Mouse (Mus musculus): ENCODE data around the gene Isg20. TPM values are rescaled to one million over a fixed set of nuclear protein-coding genes. Genes with fewer than 3 reads are reported as not detected.

The Isg20 gene
- polyA plus RNA-seq, 1 experiment from 2014 or later, result 2.3 TPM

DNA sequence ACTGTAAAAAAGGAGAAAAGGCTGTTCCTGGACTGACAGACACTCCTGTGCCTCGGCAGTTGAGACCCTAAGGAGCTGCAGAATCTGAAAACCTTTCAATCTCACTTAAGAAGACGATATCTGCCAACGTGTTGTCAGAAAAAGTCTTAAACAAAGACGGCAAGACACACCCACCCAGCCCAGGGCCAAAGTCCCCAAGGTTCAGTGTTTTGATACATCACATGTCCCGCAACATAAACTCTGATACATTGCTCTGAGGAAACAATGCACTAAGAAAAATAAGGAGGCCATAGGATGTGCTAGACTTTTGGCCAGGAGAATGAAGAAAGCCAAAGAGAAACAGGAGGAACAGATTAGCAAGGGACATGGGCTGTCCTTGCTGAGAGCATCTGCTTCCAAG is 40.4 kb upstream of the Isg20 start:
- TF ChIP-seq CTCF (IDR thresholded peaks at IDR 0.05; ENCODE audit: low read depth), result no peak

DNA sequence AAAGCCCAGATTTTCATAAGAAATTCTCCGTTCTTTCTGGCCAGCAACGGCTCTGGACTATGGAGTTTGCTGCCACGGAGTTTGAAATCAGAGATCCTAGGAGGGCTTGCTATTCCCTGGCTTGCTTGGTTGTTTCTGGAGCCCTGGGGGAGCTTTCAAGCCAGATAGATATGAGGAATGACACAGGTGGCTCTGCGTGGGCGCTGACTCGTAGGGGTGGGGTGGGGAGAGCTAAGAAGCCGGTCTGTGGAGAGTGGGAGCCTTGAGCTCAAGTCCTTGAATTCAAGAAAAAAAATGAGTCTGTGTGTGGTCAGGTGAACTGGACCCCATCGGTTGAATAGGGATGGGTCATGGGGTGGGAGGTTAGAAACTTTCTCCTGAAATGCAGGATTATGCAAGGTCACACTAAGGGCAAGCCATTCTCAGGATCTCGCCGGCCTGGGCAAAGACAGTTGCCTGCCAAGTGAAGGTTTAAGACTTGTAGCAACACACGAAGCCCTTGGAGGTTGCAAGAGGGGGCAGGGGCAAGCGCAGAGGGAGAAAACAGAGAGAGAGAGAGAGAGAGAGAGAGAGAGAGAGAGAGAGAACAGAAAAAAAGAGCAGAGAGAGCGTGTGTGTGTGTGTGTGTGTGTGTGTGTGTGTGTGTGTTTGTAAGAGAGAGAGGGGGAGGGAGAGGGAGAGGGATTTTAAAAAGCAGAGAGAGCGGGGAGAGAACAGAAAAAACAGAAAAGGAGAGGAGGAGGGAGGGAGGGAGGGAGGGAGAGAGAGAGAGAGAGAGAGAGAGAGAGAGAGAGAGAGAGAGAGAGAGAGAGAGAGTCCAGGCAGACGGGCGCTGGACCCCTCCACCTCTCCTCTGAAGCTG is 31.4 kb upstream of the Isg20 start:
- WGBS, result 14% methylated on average over 14 of the region's 16 CpGs
- H3K4me2 ChIP-seq (ENCODE audit: low read length), result peak overlapping the region; percentile 43
- peaks cover 26% of the 10 kb centered on the region for H3K27me3 ChIP-seq (ENCODE audit: insufficient read depth, low read length)
- no peak overlapping the region for H3K27ac ChIP-seq
- ATAC-seq (replicated peaks; ENCODE audit: low FRiP score, low read depth), result no peak
- 0 out of 2 replicates have a peak overlapping the region, but pooled peaks have one; percentile 1 for H3K4me3 ChIP-seq (replicated peaks; ENCODE audit: low read depth, low read length)
- no peak for DNase-seq (ENCODE audit: low spot score)
- no peak overlapping the region for H3K9ac ChIP-seq (ENCODE audit: low read depth, low read length)
- no peaks in the 10 kb centered on the region for H3K36me3 ChIP-seq (ENCODE audit: insufficient read depth, low read length)
- no peak for TF ChIP-seq CTCF (IDR thresholded peaks at IDR 0.05; ENCODE audit: low read depth)
- H3K4me1 ChIP-seq (replicated peaks; ENCODE audit: insufficient read depth, low read length), result no peaks in the 10 kb centered on the region
- no peaks in the 10 kb centered on the region for H3K9me3 ChIP-seq (replicated peaks; ENCODE audit: low read length)

More for the DNA sequence above, 40.4 kb upstream of the Isg20 start:
- no peaks in the 10 kb centered on the region for H3K36me3 ChIP-seq (ENCODE audit: insufficient read depth, low read length)
- no peaks in the 10 kb centered on the region for H3K27me3 ChIP-seq (ENCODE audit: insufficient read depth, low read length)
- H3K4me2 ChIP-seq (ENCODE audit: low read length), result no peak overlapping the region
- DNase-seq (ENCODE audit: low spot score), result no peak
- no peaks in the 10 kb centered on the region for H3K9me3 ChIP-seq (replicated peaks; ENCODE audit: low read length)
- WGBS, result 58% methylated on average over 5 of the region's 5 CpGs
- H3K4me1 ChIP-seq (replicated peaks; ENCODE audit: insufficient read depth, low read length), result no peaks in the 10 kb centered on the region
- no peak overlapping the region for H3K27ac ChIP-seq
- no peak for ATAC-seq (replicated peaks; ENCODE audit: low FRiP score, low read depth)
- H3K9ac ChIP-seq (ENCODE audit: low read depth, low read length), result no peak overlapping the region
- H3K4me3 ChIP-seq (replicated peaks; ENCODE audit: low read depth, low read length), result no peak overlapping the region

DNA sequence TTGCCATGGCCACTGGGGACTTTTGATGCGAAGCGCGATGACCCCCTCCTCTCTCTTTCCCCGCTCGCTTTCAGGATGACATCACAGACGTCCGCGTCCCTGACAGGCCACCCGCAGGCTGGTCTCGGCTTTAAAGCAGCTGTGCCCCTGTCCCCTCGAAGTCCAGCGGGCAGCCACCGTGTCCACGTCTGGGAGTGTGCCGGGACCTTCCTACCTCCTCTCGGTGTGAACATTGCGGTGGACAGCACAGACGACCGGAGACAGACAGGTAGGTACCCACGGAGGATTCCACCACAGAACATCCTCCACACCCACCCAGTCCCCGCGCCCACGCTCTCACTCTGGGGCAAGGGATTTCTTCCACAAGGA is 30.8 kb upstream of the Isg20 start:
- Histone ChIP-seq H3K27ac (no peak overlapping the region), H3K4me3 (replicated peaks; ENCODE audit: low read depth, low read length) (0 out of 2 replicates have a peak overlapping the region, but pooled peaks have one; percentile 1), H3K27me3 (ENCODE audit: insufficient read depth, low read length) (peaks cover 30% of the 10 kb centered on the region), H3K4me1 (replicated peaks; ENCODE audit: insufficient read depth, low read length) (no peaks in the 10 kb centered on the region), H3K9me3 (replicated peaks; ENCODE audit: low read length) (no peaks in the 10 kb centered on the region), H3K9ac (ENCODE audit: low read depth, low read length) (no peak overlapping the region), H3K36me3 (ENCODE audit: insufficient read depth, low read length) (no peaks in the 10 kb centered on the region), H3K4me2 (ENCODE audit: low read length) (peak overlapping the region; percentile 43)
- no peak for TF ChIP-seq CTCF (IDR thresholded peaks at IDR 0.05; ENCODE audit: low read depth)
- peak; percentile 34 for ATAC-seq (replicated peaks; ENCODE audit: low FRiP score, low read depth)
- WGBS, result 3% methylated on average over 22 of the region's 23 CpGs
- DNase-seq (ENCODE audit: low spot score), result peak; percentile 29

DNA sequence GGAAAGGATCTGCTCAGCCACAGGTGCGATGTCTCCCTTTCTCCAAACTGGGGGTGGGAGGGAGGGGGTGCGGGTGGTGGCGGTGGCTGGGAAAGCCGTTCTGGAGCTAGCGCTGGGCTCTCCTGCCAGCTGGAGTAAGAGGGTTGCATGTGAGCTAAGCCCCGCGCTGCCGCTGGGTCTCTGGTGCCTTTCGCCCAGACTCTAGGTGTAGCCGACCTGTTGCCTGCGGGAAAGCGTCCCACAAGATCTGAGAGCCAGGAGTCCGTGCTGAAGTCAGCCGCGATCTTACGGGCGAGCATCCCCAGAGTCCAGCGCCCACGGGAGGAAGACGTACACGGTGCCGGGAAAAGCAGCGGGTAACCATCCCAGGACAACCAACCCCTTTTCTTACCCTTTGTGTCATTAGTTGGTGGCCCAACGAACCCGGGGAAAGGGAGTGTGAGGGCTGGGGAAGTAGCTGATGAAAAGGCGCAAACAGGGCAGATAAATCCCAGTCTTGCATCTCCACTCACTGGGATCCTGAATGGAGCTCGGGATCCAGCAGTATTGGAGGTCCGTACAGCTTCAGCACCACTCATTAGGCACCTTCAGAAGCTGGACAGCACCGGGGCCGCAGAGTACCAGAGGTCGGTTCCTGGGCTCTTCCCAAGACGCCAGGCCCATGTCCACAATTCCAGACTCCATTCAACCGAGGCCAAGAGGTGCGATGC is 30.1 kb upstream of the Isg20 start:
- Histone ChIP-seq H3K4me2 (ENCODE audit: low read length) (peak overlapping the region; percentile 43), H3K9ac (ENCODE audit: low read depth, low read length) (no peak overlapping the region), H3K9me3 (replicated peaks; ENCODE audit: low read length) (no peaks in the 10 kb centered on the region), H3K36me3 (ENCODE audit: insufficient read depth, low read length) (no peaks in the 10 kb centered on the region), H3K4me3 (replicated peaks; ENCODE audit: low read depth, low read length) (no peak overlapping the region), H3K27ac (no peak overlapping the region), H3K27me3 (ENCODE audit: insufficient read depth, low read length) (peaks cover 34% of the 10 kb centered on the region), H3K4me1 (replicated peaks; ENCODE audit: insufficient read depth, low read length) (no peaks in the 10 kb centered on the region)
- no peak for ATAC-seq (replicated peaks; ENCODE audit: low FRiP score, low read depth)
- peak; percentile 43 for DNase-seq (ENCODE audit: low spot score)
- TF ChIP-seq CTCF (IDR thresholded peaks at IDR 0.05; ENCODE audit: low read depth), result no peak
- WGBS, result 2% methylated on average over 34 of the region's 34 CpGs

DNA sequence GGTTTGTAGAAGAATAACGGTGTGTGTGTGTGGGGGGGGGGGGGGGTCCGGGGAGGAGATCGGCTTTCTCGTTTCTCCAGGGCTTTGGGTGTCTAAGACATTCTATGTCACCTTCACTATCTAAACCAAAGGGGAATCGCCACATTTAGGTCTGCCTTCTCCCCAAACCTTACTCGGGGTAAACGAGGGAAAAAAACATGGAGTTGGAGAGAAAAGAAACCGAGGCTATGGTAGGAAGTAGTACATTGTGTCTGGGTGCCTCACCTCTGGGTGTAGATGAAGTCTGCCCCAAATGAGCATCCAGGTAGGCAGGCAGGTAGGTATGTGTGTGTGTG is 29.5 kb upstream of the Isg20 start:
- Histone ChIP-seq H3K36me3 (ENCODE audit: insufficient read depth, low read length) (no peaks in the 10 kb centered on the region), H3K9me3 (replicated peaks; ENCODE audit: low read length) (no peaks in the 10 kb centered on the region), H3K4me2 (ENCODE audit: low read length) (no peak overlapping the region), H3K27me3 (ENCODE audit: insufficient read depth, low read length) (peaks cover 34% of the 10 kb centered on the region), H3K4me3 (replicated peaks; ENCODE audit: low read depth, low read length) (no peak overlapping the region), H3K27ac (no peak overlapping the region), H3K4me1 (replicated peaks; ENCODE audit: insufficient read depth, low read length) (no peaks in the 10 kb centered on the region), H3K9ac (ENCODE audit: low read depth, low read length) (no peak overlapping the region)
- DNase-seq (ENCODE audit: low spot score), result no peak
- no peak for ATAC-seq (replicated peaks; ENCODE audit: low FRiP score, low read depth)
- WGBS, result 4% methylated on average over 7 of the region's 8 CpGs
- TF ChIP-seq CTCF (IDR thresholded peaks at IDR 0.05; ENCODE audit: low read depth), result no peak

DNA sequence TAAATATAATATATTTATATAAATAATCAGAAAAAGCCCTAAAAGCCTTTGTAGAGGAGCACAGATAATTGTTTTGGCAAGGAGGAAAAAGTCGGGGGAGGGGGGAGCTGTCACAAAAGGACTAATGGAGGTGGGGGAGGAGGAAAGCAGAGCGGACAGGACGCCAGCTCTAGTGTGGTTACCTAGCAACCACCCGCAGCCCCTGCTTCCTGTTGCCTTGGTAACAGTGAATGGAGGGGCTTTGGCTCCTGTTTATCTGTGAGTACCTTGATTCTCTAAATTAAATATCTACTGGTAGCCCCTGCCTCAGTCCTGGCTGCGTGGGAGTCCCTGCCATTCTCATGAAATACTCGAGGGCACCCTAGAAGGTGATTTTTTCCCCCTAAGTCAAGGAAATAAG is 29.1 kb upstream of the Isg20 start:
- Histone ChIP-seq H3K27ac (no peak overlapping the region), H3K27me3 (ENCODE audit: insufficient read depth, low read length) (peaks cover 34% of the 10 kb centered on the region), H3K4me1 (replicated peaks; ENCODE audit: insufficient read depth, low read length) (no peaks in the 10 kb centered on the region), H3K36me3 (ENCODE audit: insufficient read depth, low read length) (no peaks in the 10 kb centered on the region), H3K4me2 (ENCODE audit: low read length) (no peak overlapping the region), H3K4me3 (replicated peaks; ENCODE audit: low read depth, low read length) (no peak overlapping the region), H3K9me3 (replicated peaks; ENCODE audit: low read length) (no peaks in the 10 kb centered on the region), H3K9ac (ENCODE audit: low read depth, low read length) (no peak overlapping the region)
- WGBS, result 7% methylated on average over 6 of the region's 6 CpGs
- DNase-seq (ENCODE audit: low spot score), result no peak
- TF ChIP-seq CTCF (IDR thresholded peaks at IDR 0.05; ENCODE audit: low read depth), result no peak
- no peak for ATAC-seq (replicated peaks; ENCODE audit: low FRiP score, low read depth)

Data from kidney, postnatal 0 days (tissue).